Mouse (Mus musculus) forebrain, embryonic 11.5 days (tissue): ENCODE results near the gene Zfp697. TPM values are rescaled to one million over a fixed set of nuclear protein-coding genes. Genes with fewer than 3 reads are reported as not detected.

Experiments used
- ATAC-seq: fragments of 200-750 bp; cut with Nextera tagmentation; replicated peaks from 2 replicates; pipeline ENCODE4 v1.8.0; 2017; ENCODE audit warnings: moderate TSS enrichment; ENCODE audit not compliant: low FRiP score
- DNase-seq: peaks from one replicate; pipeline ENCODE4 v3.0.0-alpha.2; 2017; ENCODE audit warnings: low spot score
- H3K27ac ChIP-seq: fragments of 300-500 bp; sonication (generic); 2 replicates; pipeline ENCODE4 v1.5.1; 2014; ENCODE audit warnings: low read depth, low read length
- H3K27me3 ChIP-seq: fragments of 300-500 bp; sonication (generic); 2 replicates; pipeline ENCODE4 v1.6.1; 2014; ENCODE audit warnings: mild to moderate bottlenecking, low read length, mixed read lengths; ENCODE audit not compliant: control insufficient read depth, insufficient read depth
- H3K36me3 ChIP-seq: fragments of 300-500 bp; sonication (generic); 2 replicates; pipeline ENCODE4 v1.6.1; 2014; ENCODE audit warnings: mild to moderate bottlenecking, low read length, moderate library complexity, mixed read lengths; ENCODE audit not compliant: control insufficient read depth, insufficient read depth
- H3K4me1 ChIP-seq: fragments of 300-500 bp; sonication (generic); replicated peaks from 2 replicates; pipeline ENCODE4 v1.6.1; 2014; ENCODE audit warnings: low read length, mixed read lengths; ENCODE audit not compliant: control insufficient read depth, insufficient read depth
- H3K4me2 ChIP-seq: fragments of 300-500 bp; sonication (generic); 2 replicates; pipeline ENCODE4 v1.6.1; 2014; ENCODE audit warnings: low read depth, mild to moderate bottlenecking, low read length, moderate library complexity, mixed read lengths; ENCODE audit not compliant: severe bottlenecking
- H3K4me3 ChIP-seq: fragments of 300-500 bp; sonication (generic); 2 replicates; pipeline ENCODE4 v1.5.1; 2014; ENCODE audit warnings: low read depth, low read length
- H3K9ac ChIP-seq: fragments of 300-500 bp; sonication (generic); 2 replicates; pipeline ENCODE4 v1.6.1; 2014; ENCODE audit warnings: low read length
- H3K9me3 ChIP-seq: fragments of 300-500 bp; sonication (generic); 2 replicates; pipeline ENCODE4 v1.6.1; 2016; ENCODE audit warnings: low read length, mixed read lengths; ENCODE audit not compliant: control insufficient read depth
- WGBS: fragments of 180-500 bp; shearing (Covaris S2); extraction: QIAGEN DNeasy Blood & Tissue Kit; methylation state at CpG from one replicate; pipeline ENCODE4 v1.1.7; 2014; 5-methylcytosine and 5-hydroxymethylcytosine counted together
- polyA plus RNA-seq: library from polyadenylated mRNA; unstranded; fragments of >200 nt; fragmentation: Nextera tagmentation; extraction: Ambion mirVana; gene quantifications from 2 replicates; pipeline ENCODE4 v1.2.1, GENCODE M21; 2014

Zfp697 gene
- polyA plus RNA-seq, 1 experiment from 2014 or later: 8.9 TPM

DNA sequence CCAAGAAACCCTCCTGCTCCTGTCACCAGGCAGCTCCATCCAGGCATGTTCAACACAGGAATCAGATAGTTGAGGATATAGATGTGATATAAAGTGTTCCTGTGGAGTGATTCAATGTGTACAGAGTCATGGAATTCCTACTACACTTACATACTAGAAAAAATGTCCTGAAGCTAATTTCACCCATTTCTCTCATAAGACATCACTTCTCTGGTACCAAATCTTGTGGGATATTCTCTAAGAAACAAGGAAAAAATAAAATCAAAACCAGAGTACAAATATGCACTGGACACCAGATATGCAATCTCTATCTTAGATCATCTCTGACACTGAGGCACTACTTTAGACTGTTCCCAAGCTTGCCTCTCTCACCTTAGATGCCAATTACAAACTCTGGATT is 247.9 kb downstream of the Zfp697 start, which contains the start of gene Hsd3b5:
Hsd3b5 (minus strand) TSS at position 101 of the 400 bp plus-strand sequence.
- Histone ChIP-seq H3K4me3 (no peak within 1 kb of the TSS), H3K4me2 (no peak within 1 kb of the TSS), H3K27ac (no peak within 1 kb of the TSS), H3K27me3 (no peaks in the 10 kb centered on the region), H3K9ac (no peak within 1 kb of the TSS), H3K36me3 (no peaks in the 10 kb centered on the region), H3K4me1 (no peaks in the 10 kb centered on the region), H3K9me3 (no peaks in the 10 kb centered on the region)
- no peak for DNase-seq
- ATAC-seq: no peak

DNA sequence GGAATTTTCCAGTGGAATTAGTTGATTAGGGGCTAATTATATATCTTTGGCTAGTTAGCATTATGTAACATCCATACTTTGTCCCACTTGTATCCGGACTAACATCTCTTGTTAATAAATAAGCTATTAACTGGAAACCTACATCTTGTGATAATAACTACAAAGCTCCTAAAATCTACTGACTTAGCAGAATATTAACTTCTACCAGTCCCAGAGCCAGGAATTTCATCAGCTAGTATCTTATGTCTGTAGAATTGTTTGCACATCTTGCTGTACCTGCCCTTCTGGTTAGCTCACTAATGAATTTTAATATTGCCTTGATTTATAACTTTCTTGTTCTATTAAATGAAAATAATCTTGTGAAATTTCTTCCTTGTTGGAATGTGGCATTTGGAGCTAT is 252.9 kb downstream of the Zfp697 start:
- Histone ChIP-seq H3K4me1 (no peaks in the 10 kb centered on the region), H3K36me3 (no peaks in the 10 kb centered on the region), H3K9me3 (no peaks in the 10 kb centered on the region), H3K9ac (no peak overlapping the region), H3K4me3 (no peak overlapping the region), H3K27me3 (no peaks in the 10 kb centered on the region), H3K27ac (no peak overlapping the region), H3K4me2 (no peak overlapping the region)
- WGBS: 88% methylated on average over 1 of the region's 1 CpGs
- ATAC-seq: no peak
- no peak for DNase-seq

DNA sequence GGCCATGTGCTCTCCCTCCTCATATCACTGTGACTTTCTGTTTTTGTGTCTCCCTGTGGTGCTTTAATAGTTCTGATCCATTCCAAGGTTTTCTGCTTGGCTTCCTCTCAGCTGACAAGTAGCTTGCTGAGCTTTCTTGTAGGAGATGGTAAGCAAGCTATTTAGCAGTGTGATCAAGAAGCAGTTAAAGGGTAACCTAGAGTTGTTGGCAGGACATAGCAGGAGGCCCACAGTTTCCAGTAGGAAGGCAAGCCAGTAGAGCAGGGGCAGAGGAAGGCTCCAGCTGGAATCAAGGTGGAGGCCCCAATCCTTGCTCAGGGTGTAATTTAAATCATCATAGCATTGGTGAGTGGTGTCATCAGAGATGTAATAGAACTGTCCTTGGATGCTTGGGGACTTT is 298.5 kb downstream of the Zfp697 start:
- H3K36me3 ChIP-seq: no peaks in the 10 kb centered on the region
- no peak overlapping the region for H3K27ac ChIP-seq
- H3K4me1 ChIP-seq: no peaks in the 10 kb centered on the region
- H3K4me3 ChIP-seq: no peak overlapping the region
- H3K27me3 ChIP-seq: no peaks in the 10 kb centered on the region
- no peak overlapping the region for H3K9ac ChIP-seq
- H3K4me2 ChIP-seq: no peak overlapping the region
- H3K9me3 ChIP-seq: no peaks in the 10 kb centered on the region
- ATAC-seq (no peak), DNase-seq (no peak)

DNA sequence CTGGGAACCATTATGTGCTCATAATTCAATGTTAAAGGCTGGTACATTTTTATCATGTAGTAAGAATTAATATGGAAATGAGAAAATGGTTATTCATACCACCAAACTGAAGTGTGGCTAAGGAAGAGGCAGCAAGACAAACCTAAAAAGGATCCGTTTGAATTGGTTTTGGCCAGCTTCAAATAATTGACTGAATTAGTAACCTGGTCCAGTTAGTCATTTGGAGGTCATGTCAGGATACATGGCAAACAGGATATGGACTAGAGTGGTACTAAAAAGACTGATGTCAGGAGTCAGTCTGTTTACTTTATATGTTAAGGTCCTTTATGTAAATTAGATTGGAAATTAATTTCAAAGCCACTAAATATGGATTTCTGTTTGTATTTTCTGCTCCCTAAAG is 300.1 kb downstream of the Zfp697 start:
- Histone ChIP-seq H3K4me3 (no peak overlapping the region), H3K9me3 (no peaks in the 10 kb centered on the region), H3K4me2 (no peak overlapping the region), H3K27me3 (no peaks in the 10 kb centered on the region), H3K4me1 (no peaks in the 10 kb centered on the region), H3K36me3 (no peaks in the 10 kb centered on the region), H3K27ac (no peak overlapping the region), H3K9ac (no peak overlapping the region)
- 76% methylated on average over 1 of the region's 1 CpGs for WGBS
- DNase-seq (no peak), ATAC-seq (no peak)

DNA sequence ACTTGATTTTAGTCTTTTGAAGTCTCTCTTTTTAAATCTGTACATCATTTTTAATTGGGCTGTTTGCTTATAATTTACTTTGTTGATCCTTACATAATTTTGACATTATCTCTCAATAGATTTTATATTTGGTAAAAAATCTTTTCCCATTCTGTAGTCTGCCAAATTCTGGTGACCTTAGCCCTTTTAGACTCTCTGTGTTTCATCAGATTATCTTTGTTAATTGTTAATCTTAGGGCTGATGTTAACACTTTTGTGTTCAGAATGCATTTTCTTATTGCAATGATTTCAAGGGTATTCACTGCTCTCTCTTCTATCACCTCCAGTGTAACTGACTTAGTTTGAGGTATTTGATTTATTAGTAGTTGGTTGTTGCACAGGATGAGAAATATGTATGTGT is 338.5 kb downstream of the Zfp697 start:
- ATAC-seq (no peak), DNase-seq (no peak)
- Histone ChIP-seq H3K4me1 (no peaks in the 10 kb centered on the region), H3K36me3 (no peaks in the 10 kb centered on the region), H3K9me3 (no peaks in the 10 kb centered on the region), H3K4me3 (no peak overlapping the region), H3K27ac (no peak overlapping the region), H3K27me3 (no peaks in the 10 kb centered on the region), H3K9ac (no peak overlapping the region), H3K4me2 (no peak overlapping the region)

DNA sequence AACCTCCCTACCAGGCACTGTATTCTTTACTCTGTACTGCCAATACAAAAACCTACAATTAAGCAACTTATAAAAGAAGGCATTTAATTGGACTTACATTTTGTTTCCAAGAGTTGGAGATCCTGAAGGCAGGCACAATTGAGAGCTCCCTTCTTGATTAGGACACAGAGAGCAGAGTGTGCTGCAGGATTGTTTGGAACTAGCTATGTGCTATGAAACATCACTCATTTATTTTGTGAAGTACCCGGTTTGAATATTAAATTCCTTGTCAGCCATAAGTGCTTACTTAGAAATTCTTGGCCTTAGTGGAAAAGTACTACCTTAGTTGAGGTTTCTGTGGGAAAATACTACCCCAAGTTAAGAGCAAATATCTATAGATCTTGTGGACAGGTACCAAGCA is 342.1 kb downstream of the Zfp697 start, which contains the start of gene Hsd3b2:
Hsd3b2 (minus strand) TSS at position 168 of the 400 bp plus-strand sequence.
- Histone ChIP-seq H3K4me2 (no peak within 1 kb of the TSS), H3K9me3 (no peaks in the 10 kb centered on the region), H3K4me3 (no peak within 1 kb of the TSS), H3K36me3 (no peaks in the 10 kb centered on the region), H3K27ac (no peak within 1 kb of the TSS), H3K4me1 (no peaks in the 10 kb centered on the region), H3K9ac (no peak within 1 kb of the TSS), H3K27me3 (no peaks in the 10 kb centered on the region)
- 82% methylated on average over 1 of the region's 1 CpGs for WGBS
- no peak for DNase-seq
- no peak for ATAC-seq

DNA sequence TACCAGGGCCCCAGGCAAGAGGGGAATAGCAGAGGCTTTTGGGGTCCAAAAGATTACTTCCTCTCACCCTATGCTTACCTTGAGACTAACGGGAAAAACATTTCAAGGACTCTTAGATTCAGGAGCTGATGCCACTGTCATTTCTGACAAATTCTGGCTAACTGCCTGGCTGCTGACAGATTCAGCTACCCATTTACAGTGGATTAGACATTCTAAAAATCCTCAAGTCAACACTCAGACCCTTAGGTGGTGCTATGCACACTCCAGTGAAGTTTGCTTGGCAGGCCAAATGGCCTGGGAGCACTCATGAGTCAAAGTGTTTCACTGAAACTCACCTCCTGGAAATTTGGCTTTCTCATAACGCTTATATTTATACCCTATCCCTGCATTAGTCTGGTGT is 344.0 kb downstream of the Zfp697 start:
- no peaks in the 10 kb centered on the region for H3K4me1 ChIP-seq
- H3K4me2 ChIP-seq: no peak overlapping the region
- DNase-seq (no peak), ATAC-seq (no peak)
- no peak overlapping the region for H3K9ac ChIP-seq
- no peaks in the 10 kb centered on the region for H3K9me3 ChIP-seq
- WGBS: 80% methylated on average over 2 of the region's 2 CpGs
- no peaks in the 10 kb centered on the region for H3K27me3 ChIP-seq
- H3K27ac ChIP-seq: no peak overlapping the region
- H3K4me3 ChIP-seq: no peak overlapping the region
- H3K36me3 ChIP-seq: no peaks in the 10 kb centered on the region

DNA sequence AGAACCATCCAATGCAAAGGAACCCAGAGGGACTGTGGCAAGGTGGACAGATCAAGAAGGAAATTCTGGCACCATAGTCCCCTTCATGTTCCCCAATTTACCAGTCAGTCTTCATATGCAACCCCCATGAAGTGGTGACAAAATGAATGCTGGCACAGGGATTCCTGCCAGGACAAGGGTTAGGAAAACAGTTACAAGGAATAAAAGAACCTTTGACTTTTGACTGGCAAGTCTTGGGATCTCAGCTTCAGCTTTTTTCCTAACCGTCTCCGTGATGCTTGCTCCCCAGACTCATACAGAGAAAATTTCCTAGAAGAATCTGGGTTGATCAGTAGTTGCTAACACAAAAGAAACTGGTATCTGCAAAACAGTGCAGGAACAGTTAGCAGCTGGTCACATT is 351.5 kb downstream of the Zfp697 start:
- H3K9ac ChIP-seq: no peak overlapping the region
- no peak overlapping the region for H3K27ac ChIP-seq
- no peaks in the 10 kb centered on the region for H3K9me3 ChIP-seq
- ATAC-seq: no peak
- DNase-seq: no peak
- H3K36me3 ChIP-seq: no peaks in the 10 kb centered on the region
- WGBS: 87% methylated on average over 2 of the region's 2 CpGs
- no peak overlapping the region for H3K4me3 ChIP-seq
- no peak overlapping the region for H3K4me2 ChIP-seq
- H3K4me1 ChIP-seq: no peaks in the 10 kb centered on the region
- no peaks in the 10 kb centered on the region for H3K27me3 ChIP-seq

DNA sequence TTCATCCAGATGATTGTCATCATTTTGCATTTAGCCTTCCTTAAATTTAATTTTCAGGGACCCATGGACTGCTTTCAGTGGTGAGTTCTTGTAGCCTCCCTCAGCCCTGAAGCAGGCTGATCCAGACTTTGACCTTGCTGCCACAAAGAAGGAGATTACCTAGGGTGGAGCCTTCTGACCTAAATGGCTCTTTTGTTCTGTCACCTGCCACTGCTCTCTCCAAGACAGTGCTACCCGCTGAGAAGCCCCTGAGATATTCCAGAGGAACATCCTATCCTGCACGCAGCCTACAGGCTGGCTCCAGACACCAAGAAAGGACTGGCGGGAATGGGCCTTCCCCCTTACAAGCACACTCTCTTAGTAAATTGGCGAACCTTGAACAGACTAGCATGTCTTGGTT is 352.1 kb downstream of the Zfp697 start:
- Histone ChIP-seq H3K4me3 (no peak overlapping the region), H3K27me3 (no peaks in the 10 kb centered on the region), H3K27ac (no peak overlapping the region), H3K4me2 (no peak overlapping the region), H3K9me3 (no peaks in the 10 kb centered on the region), H3K4me1 (no peaks in the 10 kb centered on the region), H3K36me3 (no peaks in the 10 kb centered on the region), H3K9ac (no peak overlapping the region)
- WGBS: 45% methylated on average over 4 of the region's 4 CpGs
- DNase-seq: no peak
- no peak for ATAC-seq
